Mouse (Mus musculus): ENCODE measurements around the gene Arl6.

The Arl6 gene

DNA sequence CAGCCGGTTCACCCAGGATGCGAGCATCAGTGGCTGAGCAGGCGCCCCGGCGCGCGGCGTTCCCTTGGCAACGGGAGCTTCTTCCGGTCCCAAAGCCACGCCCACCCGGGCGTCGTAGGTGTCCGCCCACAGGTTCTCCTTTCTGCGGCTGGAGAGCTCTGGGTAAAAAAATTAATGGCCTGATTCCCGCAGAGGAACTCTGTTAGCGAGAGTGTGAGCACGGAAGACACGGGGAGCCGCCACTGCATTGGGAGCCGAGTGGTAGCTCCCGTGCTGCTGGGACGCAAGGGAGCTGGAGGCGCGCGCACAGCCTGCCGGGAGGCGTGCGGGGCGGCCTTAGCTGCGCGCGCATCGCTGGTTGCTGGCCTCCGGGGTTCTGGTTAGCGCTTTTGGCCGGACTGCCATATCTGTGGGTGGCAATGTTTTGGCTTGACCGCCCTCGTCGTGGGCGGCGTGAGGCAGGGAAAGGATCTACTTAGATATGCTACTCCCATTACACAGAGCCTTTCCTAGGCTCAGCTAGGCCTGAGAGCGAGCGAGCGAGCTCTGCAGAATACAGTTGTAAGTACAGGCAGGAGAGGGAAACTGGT, at the start of gene Arl6:
Gene Arl6 (minus strand): TSS at position 290 of the 590 bp plus-strand sequence.
- DNase-seq: peak; percentile 89

GRCm38 (mm10) chr16:59685135-59685534, 45.9 kb upstream of the Arl6 start:
- DNase-seq: no peak

- DNase-seq: peak; percentile 59
Measured at GRCm38 (mm10) chr16:59683434-59683833, 44.2 kb upstream of the Arl6 start.

- no peak for DNase-seq
Measured at GRCm38 (mm10) chr16:59682216-59682891, 43.2 kb upstream of the Arl6 start.

GRCm38 (mm10) chr16:59666938-59667337, 27.7 kb upstream of the Arl6 start:
- DNase-seq: no peak

DNA sequence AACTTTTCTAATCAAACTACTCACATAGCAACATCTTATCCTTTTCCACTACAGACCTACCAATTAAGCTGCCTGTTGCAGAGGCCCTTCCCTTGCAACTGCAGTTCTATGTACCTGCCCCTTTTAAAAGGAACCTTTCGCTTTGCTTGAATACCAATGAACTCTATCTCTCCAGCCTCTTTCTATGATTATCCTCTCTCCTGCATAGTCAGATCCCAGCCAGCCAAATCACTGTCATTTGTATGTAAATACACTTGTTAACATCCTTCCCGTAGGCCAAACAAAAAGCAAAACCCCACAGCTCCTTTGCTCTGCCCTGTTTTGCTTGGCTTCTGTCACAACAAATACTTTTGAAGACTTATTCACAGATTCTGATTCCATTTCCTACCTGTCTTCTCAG, 4.6 kb upstream of the Arl6 start:
- DNase-seq: no peak

DNA sequence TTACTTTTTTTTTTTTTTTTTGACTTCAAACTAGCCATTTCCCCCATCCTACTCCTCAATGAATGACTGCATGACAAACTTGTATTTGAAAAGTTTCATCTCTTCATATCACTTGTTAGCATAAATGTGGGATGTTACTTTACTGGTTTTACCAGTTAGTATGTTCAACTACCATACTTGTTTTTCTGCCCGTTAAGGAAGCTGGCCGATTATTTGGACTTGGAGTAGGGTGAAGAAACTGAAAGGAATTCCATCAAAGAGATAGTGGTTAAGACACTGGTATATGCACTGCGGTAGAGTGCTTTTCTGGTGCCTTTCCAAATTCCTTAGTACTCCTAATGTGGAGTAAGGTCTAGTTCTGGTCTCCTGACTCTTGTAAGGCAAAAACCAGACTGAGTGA, 794 bp upstream of the Arl6 start:
- no peak for DNase-seq

- no peak for DNase-seq
Measured at GRCm38 (mm10) chr16:59634598-59634997, 4.6 kb downstream of the Arl6 start.

DNA sequence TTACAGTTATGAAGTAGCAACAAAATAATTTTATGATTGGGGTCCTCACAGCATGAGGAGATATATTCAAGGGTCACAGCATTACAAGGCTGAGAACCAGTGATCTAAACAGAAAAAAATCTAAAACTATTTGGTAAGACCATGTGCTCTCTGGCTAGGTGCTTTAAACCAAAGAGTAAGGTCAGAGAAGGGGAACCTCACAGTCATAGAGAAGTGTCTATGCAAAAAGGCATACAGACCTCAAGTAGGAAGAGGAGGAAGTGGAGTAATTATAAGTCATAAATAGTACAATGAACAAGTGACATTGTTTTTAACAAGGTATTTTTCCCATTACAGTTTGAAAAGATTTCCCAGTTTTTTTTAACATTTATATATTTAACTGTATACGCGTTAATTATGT, 17.6 kb downstream of the Arl6 start:
- no peak for DNase-seq

DNA sequence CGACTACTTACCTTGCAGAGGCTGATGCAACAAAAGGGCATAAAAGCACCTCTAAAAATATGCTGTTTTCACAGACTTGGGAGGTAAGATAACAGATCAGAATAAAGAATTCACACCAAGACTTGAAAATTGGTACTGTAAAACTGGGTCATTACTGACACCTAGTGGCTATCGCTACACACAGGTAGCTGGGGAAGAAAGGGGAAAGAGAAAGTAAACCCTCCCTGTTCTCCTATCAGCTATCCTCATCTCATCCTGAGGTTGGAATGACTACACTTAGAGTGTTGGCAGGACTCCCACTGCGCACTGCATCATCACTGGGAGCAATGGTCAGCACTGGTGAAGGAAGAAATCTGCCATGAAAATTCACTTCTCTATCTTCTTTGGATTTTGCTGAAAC, 22.0 kb downstream of the Arl6 start:
- no peak for DNase-seq

GRCm38 (mm10) chr16:59615675-59616074, 23.5 kb downstream of the Arl6 start:
- DNase-seq: no peak

- no peak for DNase-seq
Measured at GRCm38 (mm10) chr16:59610750-59611149, 28.4 kb downstream of the Arl6 start.

DNA sequence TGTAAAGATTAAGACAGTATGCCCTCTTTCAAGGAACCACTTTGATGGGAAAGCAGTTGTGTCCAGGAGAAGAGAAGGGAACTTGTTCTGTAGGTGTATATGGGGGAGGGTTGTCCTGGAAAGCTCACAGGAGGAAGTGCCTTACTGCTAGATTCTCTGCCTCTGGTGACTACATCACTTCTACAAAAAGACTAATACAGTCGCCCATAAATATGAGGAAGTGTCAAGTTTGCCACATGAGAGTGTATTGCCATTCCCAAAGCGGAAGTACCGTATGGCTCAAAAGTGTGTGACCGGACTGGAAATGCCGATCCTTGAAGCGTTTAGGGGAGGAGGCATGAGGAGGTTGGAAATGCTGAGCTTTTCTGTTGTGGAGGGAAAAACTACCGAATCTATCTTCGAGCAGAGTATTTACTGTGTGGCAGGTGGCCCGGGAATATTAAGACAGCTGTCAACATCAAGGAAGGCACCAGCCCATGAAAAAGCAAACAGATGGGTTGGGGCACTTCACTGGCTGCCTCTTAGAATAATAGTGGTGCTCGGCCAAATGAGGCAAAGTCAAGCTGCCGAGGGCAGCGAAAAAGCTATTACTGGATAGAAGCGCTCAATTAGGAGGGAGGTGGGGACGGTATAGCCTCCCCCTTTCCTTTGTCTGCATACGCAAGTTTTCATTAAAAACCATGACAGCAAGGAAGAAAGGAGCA, 35.0 kb downstream of the Arl6 start:
- DNase-seq: no peak

DNA sequence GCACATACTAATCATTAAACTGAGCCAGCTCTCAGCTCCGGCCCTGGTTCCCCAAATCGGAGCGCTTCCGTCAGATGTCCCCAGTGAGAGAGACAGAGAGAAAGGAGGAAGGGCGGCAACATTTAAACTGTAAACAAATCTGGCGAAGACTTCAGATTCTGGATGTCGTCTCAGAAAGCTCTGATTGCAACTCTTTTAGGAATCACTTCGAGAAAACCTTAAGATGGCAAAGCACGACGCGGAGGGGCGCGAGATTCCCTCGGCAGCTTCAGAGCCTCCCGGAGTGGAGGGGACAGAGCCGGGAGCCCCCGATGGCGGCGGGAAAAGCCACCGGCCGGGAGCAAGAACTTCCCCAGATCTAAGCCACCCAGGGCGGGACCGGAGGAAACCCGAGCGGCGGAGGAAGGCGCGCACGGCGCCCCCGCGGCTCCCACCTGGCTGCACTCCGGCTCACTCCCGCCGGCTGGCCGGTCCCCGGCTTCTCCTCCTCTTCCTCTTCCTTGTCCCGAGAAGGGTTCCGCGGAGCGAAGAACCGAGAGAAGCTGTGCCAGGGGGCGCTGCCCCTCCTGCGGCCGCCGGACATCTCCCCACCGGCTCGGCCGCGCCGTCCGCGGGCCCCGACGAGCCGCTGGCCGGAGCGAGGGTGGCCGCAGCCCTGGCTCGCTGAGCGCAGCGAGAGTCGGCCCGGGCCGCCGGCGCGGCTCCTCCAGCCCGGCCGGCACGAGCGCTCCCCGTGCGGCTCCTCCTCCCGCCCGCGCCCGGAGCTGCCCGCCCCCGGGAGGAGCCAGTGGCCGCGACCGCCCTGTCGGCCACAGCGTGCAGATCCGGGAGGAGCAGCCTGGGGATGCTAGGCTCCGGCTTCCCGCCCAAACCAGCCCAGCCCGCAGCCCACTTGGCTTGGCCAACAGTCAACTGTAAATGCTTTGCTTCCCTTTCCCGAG, 38.6 kb downstream of the Arl6 start, which contains the start of gene Crybg3:
Gene Crybg3 (minus strand): TSS at position 669 of the 941 bp plus-strand sequence.
- DNase-seq: peak; percentile 71

DNA sequence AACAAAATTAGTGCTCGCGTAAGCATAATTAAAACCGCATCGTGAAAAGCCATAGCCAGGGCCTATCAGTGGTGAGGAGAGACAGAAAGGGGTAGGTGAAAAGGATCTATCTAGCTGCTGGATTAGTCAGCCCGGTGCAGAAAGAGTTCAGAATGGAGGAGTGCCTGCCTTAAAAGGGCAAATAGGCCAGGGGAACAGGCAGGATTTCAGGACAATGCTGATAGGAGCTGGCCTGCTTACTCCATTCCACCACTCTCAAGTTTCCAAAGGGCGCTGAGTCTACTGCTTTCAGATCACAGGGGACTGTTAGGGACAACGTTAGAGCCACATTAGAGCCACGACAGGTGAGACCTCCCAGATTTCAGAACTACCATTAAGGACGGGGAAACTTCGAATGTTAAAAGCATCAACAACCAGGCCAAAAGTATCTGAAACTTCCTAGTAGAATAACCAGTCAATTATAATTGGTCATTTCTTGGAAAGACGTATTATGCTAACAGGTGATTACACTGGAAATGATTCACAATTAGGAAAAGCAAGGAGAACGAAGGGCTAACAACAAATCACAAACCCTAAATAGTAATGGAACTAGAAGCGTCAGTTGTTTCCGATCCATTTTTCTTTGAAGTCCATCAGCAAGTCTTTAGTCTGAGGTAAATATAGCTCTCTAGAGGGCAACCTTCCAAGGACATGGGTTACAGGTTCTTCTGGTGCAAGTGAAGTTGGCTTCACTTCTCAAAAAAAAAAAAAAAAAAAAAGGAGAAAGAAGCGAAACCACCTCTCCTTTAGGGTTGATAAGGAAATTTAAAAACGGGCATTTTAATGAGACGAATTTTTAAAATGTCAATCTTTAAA, 39.6 kb downstream of the Arl6 start:
- no peak for DNase-seq

DNA sequence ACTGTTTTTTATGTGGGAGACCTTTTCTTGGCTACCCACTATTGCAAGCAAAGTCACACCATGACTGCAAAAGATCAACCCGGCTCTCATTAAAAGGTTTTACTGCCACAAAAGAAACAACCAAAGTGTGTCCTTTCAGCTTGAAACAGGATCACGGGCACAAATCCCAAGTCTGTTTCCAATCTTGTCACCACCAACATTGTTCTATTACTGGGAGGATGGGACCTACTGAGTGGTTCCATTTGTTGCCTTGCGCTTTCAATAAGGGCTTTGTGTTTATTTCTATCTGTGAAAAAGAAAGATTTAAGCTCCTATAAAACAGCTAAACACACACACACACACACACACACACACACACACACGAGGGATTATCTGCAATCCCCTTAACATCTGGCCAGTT, 40.2 kb downstream of the Arl6 start:
- no peak for DNase-seq

DNA sequence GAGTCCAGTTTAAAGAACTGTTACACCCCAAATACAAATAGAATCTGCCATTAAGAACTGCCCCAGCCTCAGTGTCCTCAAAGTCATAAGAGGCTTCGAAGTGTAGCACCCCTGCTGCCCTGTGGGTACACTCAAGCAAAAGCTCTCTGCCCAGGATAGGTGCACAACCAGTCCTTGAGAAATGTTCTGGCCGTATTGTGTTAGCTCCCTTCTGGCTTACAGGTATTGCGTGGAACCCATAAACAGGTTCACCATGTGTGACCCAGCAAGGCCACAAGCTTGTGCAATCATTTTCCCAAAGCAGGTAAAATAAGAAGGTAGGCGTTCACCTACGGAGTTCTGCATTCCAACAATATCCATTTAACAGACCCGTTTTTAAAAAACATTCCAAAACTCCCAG, 41.9 kb downstream of the Arl6 start:
- no peak for DNase-seq

DNA sequence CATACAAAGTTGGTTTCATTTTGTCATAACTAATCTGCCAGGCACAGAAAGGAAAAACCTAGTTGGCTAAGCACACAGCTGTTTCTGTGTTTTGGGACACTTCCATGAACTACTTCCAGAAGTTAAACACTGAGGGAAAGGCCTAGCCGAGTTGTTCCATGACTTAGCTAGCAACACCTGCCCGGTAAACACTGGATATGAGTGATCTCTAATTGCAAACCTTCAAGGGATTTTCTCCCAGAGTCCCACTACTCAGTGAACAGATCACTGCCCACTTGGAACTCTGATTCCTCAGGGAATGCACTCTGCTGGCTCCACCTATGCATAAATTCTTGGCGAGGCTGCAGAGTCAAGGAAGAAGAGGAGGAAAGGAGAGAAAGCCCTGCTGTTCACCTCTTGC, 44.5 kb downstream of the Arl6 start:
- DNase-seq: no peak

DNA sequence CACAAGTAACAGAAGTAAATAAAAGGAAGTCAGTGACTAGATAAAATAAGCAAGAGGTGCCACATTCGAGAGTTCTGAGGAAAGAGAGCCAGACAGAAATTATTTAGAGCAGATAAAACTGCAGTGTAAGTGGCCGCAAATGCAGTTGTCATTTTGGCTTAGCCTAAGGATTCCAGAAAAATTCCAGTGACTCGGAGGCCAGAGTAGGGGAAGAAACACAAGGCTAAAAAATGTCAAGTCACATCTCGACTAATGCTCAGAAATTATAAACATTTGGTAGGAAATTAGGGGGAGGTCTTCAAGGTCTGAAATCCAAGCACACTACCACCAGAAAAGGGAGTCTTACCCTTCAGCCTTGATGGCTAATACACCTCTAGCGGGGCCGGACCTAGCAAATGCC, 48.4 kb downstream of the Arl6 start:
- no peak for DNase-seq

DNA sequence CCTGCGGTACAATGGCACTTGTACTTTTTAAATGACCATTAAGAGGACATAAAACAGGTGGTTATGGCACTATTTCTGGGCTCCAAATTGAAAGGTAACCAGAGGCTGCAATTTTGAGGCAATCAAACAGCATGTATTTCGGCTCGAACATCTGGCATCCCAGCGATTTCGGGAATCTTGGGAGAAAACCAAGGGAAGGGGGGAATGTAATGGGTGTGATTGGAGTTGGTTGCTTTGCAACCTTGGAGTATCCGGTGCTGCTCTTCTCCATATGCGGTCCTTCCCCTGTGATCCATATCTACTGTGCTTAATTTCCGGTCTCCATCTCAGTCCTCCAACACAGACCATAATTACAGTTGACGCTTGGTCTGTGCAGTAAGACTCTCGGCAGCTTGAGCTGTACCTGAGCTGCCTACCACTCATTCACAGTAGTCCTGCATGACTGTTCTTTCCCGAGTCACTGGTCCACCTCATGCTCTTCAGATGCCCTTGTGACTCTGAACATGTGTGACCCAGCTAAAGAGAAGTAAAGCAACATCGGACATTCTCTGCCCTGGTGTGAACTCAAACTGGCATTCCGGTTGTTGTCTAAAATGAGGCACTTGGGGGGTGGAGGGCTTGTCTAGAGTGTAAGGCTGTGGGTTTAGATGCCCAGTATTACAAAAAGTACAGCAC, 50.7 kb downstream of the Arl6 start:
- no peak for DNase-seq

DNA sequence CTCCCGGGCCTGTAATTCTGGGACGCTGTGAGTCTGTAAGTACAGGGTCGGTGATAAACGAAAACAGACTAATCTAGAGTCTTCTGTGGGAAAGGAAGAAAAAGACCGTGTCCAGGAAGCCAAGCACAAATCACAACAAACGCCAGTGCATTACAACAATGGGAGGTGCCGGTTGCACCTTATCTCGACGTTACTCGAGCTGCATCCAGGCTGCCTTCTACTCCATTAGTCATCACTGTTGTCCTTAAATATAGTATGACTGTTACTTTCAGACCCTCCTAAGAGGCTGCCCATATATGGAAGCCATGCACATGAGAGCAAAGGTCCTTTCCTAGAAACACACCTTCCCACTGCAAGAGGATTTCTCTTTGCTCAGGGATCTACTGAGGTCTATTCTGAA, 51.4 kb downstream of the Arl6 start:
- no peak for DNase-seq

All from liver (tissue).